Mouse (Mus musculus): ENCODE data around the gene Zfp988.
"Not testable (repeated sequence)": the region's sequence is repeated elsewhere in the genome, so short reads cannot be mapped to it uniquely, and the experiment has no call there.

GRCm38 (mm10) chr4:147361003-147361402 is 55.5 kb downstream of the Zfp988 start, which contains the start of gene Zfp978:
- TF ChIP-seq POLR2A (IDR thresholded peaks at IDR 0.05; ENCODE audit: extremely low read depth, insufficient read depth, low read length); CTCF (IDR thresholded peaks at IDR 0.05; ENCODE audit: low read depth, low read length): not testable (repeated sequence)

Measured in liver, adult 2 months (tissue).